Mouse (Mus musculus): ENCODE measurements at regions not wholly inside any gene's neighbourhood (a gene's known extent, or its start where the extent isn't known, plus 50 kb on each side); places are given as distances from the start of the nearest gene placed in this dataset.

- no peak for TF ChIP-seq CTCF (IDR thresholded peaks at IDR 0.05; ENCODE audit: control insufficient read depth, insufficient read depth, insufficient read length)
- no peak for TF ChIP-seq FOSL1 (IDR thresholded peaks at IDR 0.05; ENCODE audit: insufficient read depth, low read length, poor library complexity, severe bottlenecking)
Measured at GRCm38 (mm10) chr5:129394416-129394815, 106.6 kb upstream of the Sfswap start.

Data from C2C12 (cell line).